Mouse (Mus musculus) embryonic facial prominence, embryonic 11.5 days (tissue): ENCODE data around the gene Emsy. TPM values are rescaled to one million over a fixed set of nuclear protein-coding genes. Genes with fewer than 3 reads are reported as not detected.

Experiments used
- ATAC-seq: fragments of 200-750 bp; cut with Nextera tagmentation; replicated peaks from 2 replicates; pipeline ENCODE4 v1.8.0; 2017; ENCODE audit warnings: low read depth; ENCODE audit not compliant: insufficient number of reproducible peaks, low FRiP score, low TSS enrichment
- DNase-seq: peaks from one replicate; pipeline ENCODE4 v3.0.0-alpha.2; 2015; ENCODE audit warnings: low spot score
- H3K27ac ChIP-seq: fragments of 300-500 bp; sonication (generic); replicated peaks from 2 replicates; pipeline ENCODE4 v1.5.1; 2014; ENCODE audit warnings: mild to moderate bottlenecking, low read depth, low read length, control low read depth
- H3K27me3 ChIP-seq: fragments of 300-500 bp; sonication (generic); 2 replicates; pipeline ENCODE4 v1.6.1; 2014; ENCODE audit warnings: mild to moderate bottlenecking, low read length, moderate library complexity, mixed read lengths; ENCODE audit not compliant: control insufficient read depth, insufficient read depth
- H3K36me3 ChIP-seq: fragments of 300-500 bp; sonication (generic); replicated peaks from 2 replicates; pipeline ENCODE4 v1.6.1; 2014; ENCODE audit warnings: low read depth, mild to moderate bottlenecking, low read length, moderate library complexity, mixed read lengths; ENCODE audit not compliant: control insufficient read depth, insufficient read depth
- H3K4me1 ChIP-seq: fragments of 300-500 bp; sonication (generic); 2 replicates; pipeline ENCODE4 v1.6.1; 2014; ENCODE audit warnings: low read length, mixed read lengths; ENCODE audit not compliant: control insufficient read depth, insufficient read depth
- H3K4me2 ChIP-seq: fragments of 300-500 bp; sonication (generic); 2 replicates; pipeline ENCODE4 v1.6.1; 2014; ENCODE audit warnings: low read depth, mild to moderate bottlenecking, control low read depth, low read length, moderate library complexity
- H3K4me3 ChIP-seq: fragments of 300-500 bp; sonication (generic); 2 replicates; pipeline ENCODE4 v1.5.1; 2014; ENCODE audit warnings: low read depth, low read length, control low read depth
- H3K9ac ChIP-seq: fragments of 300-500 bp; sonication (generic); replicated peaks from 2 replicates; pipeline ENCODE4 v1.6.1; 2014; ENCODE audit warnings: mild to moderate bottlenecking, control low read depth, low read length
- H3K9me3 ChIP-seq: fragments of 300-500 bp; sonication (generic); replicated peaks from 2 replicates; pipeline ENCODE4 v1.6.1; 2016; ENCODE audit warnings: mild to moderate bottlenecking, low read length, inconsistent platforms, mixed read lengths; ENCODE audit not compliant: control insufficient read depth
- WGBS: fragments of 180-500 bp; shearing (Covaris S2); extraction: QIAGEN DNeasy Blood & Tissue Kit; methylation state at CpG from one replicate; pipeline ENCODE4 v1.1.7; 2014; 5-methylcytosine and 5-hydroxymethylcytosine counted together
- polyA plus RNA-seq: library from polyadenylated mRNA; unstranded; fragments of >200 nt; fragmentation: Nextera tagmentation; extraction: Ambion mirVana; gene quantifications from 2 replicates; pipeline ENCODE4 v1.2.1, GENCODE M21; 2014

The Emsy gene
- polyA plus RNA-seq, 1 experiment from 2014 or later, result 65.1 TPM

DNA sequence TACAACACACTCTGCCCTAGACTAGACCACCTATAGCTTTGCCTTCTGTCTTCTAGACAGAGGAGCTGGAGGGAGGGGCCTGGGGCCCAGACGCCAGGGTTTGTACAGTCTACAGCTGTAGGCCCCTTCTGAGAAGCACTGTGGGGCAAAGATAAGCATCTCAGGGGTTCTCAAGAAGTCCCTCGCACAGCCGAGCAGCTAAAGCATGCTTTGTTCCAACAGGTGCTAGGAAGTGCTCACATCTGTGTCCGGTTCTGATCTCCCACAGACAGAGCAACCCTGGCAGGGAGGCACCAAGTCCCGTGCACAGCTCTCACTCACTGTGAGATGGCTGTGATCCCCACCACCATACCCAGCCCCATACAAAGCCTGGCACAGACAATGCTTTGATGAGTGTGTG, 93.6 kb downstream of the Emsy start:
- no peak overlapping the region for H3K4me3 ChIP-seq
- H3K4me1 ChIP-seq, result no peaks in the 10 kb centered on the region
- no peaks in the 10 kb centered on the region for H3K27me3 ChIP-seq
- no peak overlapping the region for H3K27ac ChIP-seq
- no peak overlapping the region for H3K9ac ChIP-seq
- no peaks in the 10 kb centered on the region for H3K9me3 ChIP-seq
- H3K36me3 ChIP-seq, result no peaks in the 10 kb centered on the region
- 71% methylated on average over 5 of the region's 5 CpGs for WGBS
- no peak overlapping the region for H3K4me2 ChIP-seq
- DNase-seq, result no peak
- 0 out of 2 replicates have a peak, but pooled peaks have one; percentile 34 for ATAC-seq

GRCm38 (mm10) chr7:98562186-98562585, 94.4 kb downstream of the Emsy start:
- no peak for DNase-seq
- no peaks in the 10 kb centered on the region for H3K36me3 ChIP-seq
- no peak overlapping the region for H3K4me3 ChIP-seq
- WGBS, result 85% methylated on average over 8 of the region's 8 CpGs
- H3K4me1 ChIP-seq, result no peaks in the 10 kb centered on the region
- H3K27ac ChIP-seq, result no peak overlapping the region
- H3K9ac ChIP-seq, result no peak overlapping the region
- H3K4me2 ChIP-seq, result no peak overlapping the region
- H3K9me3 ChIP-seq, result no peaks in the 10 kb centered on the region
- ATAC-seq, result no peak
- H3K27me3 ChIP-seq, result no peaks in the 10 kb centered on the region

- no peaks in the 10 kb centered on the region for H3K27me3 ChIP-seq
- 80% methylated on average over 12 of the region's 12 CpGs for WGBS
- H3K36me3 ChIP-seq, result no peaks in the 10 kb centered on the region
- H3K4me2 ChIP-seq, result no peak overlapping the region
- no peak overlapping the region for H3K27ac ChIP-seq
- ATAC-seq (no peak), DNase-seq (no peak)
- no peak overlapping the region for H3K4me3 ChIP-seq
- no peaks in the 10 kb centered on the region for H3K4me1 ChIP-seq
- no peak overlapping the region for H3K9ac ChIP-seq
- H3K9me3 ChIP-seq, result no peaks in the 10 kb centered on the region
These were observed 94.9 kb downstream of the Emsy start for GRCm38 (mm10) chr7:98561556-98562164.

DNA sequence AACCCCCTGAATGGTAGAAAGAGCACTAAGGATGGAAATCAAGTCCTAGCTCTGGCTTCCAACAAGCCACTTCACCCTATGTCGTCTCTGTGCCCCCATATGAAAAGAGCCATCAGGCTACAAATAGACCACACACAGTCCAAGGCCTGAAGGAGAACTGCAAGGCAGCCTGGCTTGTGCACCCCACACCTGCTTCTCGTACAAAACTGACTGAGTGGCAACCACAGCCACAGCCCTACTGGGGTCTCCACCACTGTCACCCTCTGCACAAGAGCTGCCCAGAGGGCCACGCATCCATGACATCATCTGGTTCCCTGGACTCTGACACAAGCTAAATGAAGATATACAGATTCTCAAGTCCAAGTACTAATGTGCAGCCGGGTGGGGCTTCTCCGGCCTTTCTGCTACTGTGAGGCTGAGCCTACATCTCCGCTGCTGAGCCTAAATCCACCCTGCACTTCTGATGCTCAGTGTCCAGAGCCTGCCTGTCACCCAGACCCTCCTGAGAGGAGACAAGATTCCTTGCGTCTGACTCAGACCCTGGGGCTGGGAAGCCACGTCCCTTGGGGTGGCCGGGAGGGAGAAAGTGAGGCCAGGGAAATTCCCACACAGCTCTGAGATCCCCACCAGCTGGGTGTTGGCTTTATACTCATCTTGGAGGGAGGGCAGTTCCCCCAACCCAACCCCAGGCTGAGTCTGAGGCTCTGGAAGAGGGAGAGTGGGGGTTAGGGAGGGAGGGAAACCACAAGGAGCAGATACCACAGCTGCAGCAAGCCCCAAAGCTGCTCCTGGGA, 98.3 kb downstream of the Emsy start:
- H3K27me3 ChIP-seq, result no peaks in the 10 kb centered on the region
- DNase-seq, result no peak
- no peak overlapping the region for H3K4me2 ChIP-seq
- no peak overlapping the region for H3K4me3 ChIP-seq
- H3K27ac ChIP-seq, result no peak overlapping the region
- no peaks in the 10 kb centered on the region for H3K9me3 ChIP-seq
- H3K9ac ChIP-seq, result no peak overlapping the region
- 80% methylated on average over 9 of the region's 9 CpGs for WGBS
- no peaks in the 10 kb centered on the region for H3K36me3 ChIP-seq
- H3K4me1 ChIP-seq, result no peaks in the 10 kb centered on the region
- ATAC-seq, result no peak

DNA sequence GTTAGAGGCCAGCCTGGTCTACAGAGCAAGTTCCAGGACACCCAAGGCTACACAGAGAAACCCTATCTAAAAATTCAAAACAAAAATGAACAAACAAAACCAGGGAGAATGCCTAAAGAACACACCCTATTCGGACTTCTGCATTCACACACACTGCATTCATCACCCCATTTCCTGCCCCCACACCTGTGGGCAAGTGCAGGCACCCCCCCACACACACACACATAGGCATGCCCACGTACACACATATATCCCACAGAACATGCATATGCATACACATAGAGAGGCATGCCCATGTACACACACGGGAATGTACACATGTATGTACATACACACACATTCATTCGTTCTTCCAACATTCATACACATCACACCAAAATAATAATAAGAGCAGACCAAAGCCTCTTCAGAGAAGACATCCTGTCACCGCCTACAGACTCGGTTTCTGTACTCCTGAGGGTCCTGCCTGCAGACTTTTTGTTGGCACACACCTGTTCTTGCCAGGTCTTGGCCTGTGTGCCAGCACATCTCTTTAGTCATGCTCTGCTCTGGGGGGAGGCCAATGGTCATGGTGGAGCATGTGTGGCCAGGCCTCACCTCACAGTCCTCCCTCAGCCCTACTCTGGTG, 99.7 kb downstream of the Emsy start:
- Histone ChIP-seq H3K36me3 (no peaks in the 10 kb centered on the region), H3K27ac (no peak overlapping the region), H3K9me3 (no peaks in the 10 kb centered on the region), H3K27me3 (no peaks in the 10 kb centered on the region), H3K4me2 (no peak overlapping the region), H3K9ac (no peak overlapping the region), H3K4me1 (no peaks in the 10 kb centered on the region), H3K4me3 (no peak overlapping the region)
- DNase-seq (no peak), ATAC-seq (no peak)
- 89% methylated on average over 6 of the region's 6 CpGs for WGBS

- 70% methylated on average over 3 of the region's 3 CpGs for WGBS
- Histone ChIP-seq H3K9ac (no peak overlapping the region), H3K27me3 (no peaks in the 10 kb centered on the region), H3K27ac (no peak overlapping the region), H3K4me3 (no peak overlapping the region), H3K9me3 (no peaks in the 10 kb centered on the region), H3K36me3 (no peaks in the 10 kb centered on the region), H3K4me1 (no peaks in the 10 kb centered on the region), H3K4me2 (no peak overlapping the region)
- DNase-seq (no peak), ATAC-seq (no peak)
These were observed 105.5 kb downstream of the Emsy start for GRCm38 (mm10) chr7:98551041-98551440.

- ATAC-seq (no peak), DNase-seq (no peak)
- H3K27ac ChIP-seq, result no peak overlapping the region
- H3K4me1 ChIP-seq, result no peaks in the 10 kb centered on the region
- WGBS, result 36% methylated on average over 2 of the region's 2 CpGs
- H3K9ac ChIP-seq, result no peak overlapping the region
- H3K36me3 ChIP-seq, result no peaks in the 10 kb centered on the region
- no peaks in the 10 kb centered on the region for H3K9me3 ChIP-seq
- no peak overlapping the region for H3K4me2 ChIP-seq
- no peak overlapping the region for H3K4me3 ChIP-seq
- no peaks in the 10 kb centered on the region for H3K27me3 ChIP-seq
These were observed 106.0 kb downstream of the Emsy start for GRCm38 (mm10) chr7:98550596-98550995.

GRCm38 (mm10) chr7:98548839-98549238, 107.7 kb downstream of the Emsy start:
- ATAC-seq (no peak), DNase-seq (no peak)

More at GRCm38 (mm10) chr7:98548839-98549238, 107.7 kb downstream of the Emsy start:
- no peak overlapping the region for H3K9ac ChIP-seq
- no peaks in the 10 kb centered on the region for H3K4me1 ChIP-seq
- no peak overlapping the region for H3K27ac ChIP-seq
- H3K9me3 ChIP-seq, result no peaks in the 10 kb centered on the region
- H3K4me2 ChIP-seq, result no peak overlapping the region
- H3K4me3 ChIP-seq, result no peak overlapping the region
- H3K36me3 ChIP-seq, result no peaks in the 10 kb centered on the region
- no peaks in the 10 kb centered on the region for H3K27me3 ChIP-seq
- 48% methylated on average over 3 of the region's 3 CpGs for WGBS
